Comparison of ENCODE assay signal across 9 mouse cellular contexts in the genomic region with DNA sequence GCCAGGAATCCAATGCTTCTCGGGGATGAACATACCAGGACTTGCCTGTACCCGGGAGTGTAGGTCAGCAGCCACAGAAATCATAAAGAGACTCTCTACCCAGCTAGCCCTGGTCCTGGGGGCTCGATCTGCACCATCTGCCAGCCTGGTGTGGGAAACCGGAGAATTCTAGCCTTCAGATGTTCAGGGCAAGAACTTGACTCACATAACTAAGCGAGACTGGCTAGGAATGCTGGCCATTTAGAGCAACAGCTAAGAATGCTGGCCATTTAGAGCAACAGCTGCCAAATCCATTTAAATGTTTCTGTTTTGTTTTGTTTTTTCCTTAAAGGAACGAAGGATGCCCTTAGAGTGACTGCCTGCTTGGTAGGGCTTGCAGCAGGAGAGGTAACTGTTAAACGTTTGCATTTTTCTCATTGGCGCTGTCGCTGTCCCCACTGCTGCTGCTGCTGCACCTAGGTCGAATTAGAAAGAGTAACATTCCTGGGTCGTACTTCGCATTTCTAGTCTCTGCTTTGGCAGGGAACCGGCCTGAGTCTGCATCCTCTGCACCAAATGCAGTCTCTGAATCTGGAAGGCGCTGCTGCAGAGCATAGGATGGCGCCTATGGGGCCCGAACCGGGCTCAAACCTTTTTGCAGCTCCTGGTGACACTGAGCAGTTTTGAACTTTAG. TPM values are rescaled to one million over a fixed set of nuclear protein-coding genes. Genes with fewer than 3 reads are reported as not detected.
DNase-seq lines count a peak whose midpoint lies in the region; ATAC-seq and TF ChIP-seq lines count a peak whose summit lies in the region.
"Had no signal": no experiment of that assay in that cellular context is flagged by ENCODE, and none has a peak within 500 bp of the region (broad histone marks: within the 10 kb centered on the region; RNA-seq: fewer than 3 reads in every experiment).

No protein-coding gene starts in this region.

- H3K4me1 ChIP-seq in kidney, postnatal 0 days (replicated peaks; ENCODE audit: insufficient read depth, low read length): 0 out of 2 replicates have a peak, but pooled peaks cover 9% of the 10 kb centered on the region
- peaks cover 42% of the 10 kb centered on the region for H3K4me1 ChIP-seq in forebrain, embryonic 10.5 days
- H3K4me1 ChIP-seq in limb, embryonic 11.5 days (ENCODE audit: control insufficient read depth, insufficient read depth, low read length): peaks cover 12% of the 10 kb centered on the region; the same call in 1 of the 2 replicates
- H3K4me1 ChIP-seq in neural tube, embryonic 14.5 days (ENCODE audit: control insufficient read depth, insufficient read depth, low read length): peaks cover 21% of the 10 kb centered on the region; the same call in 1 of the 2 replicates

- H3K4me3 ChIP-seq in kidney, postnatal 0 days (replicated peaks; ENCODE audit: low read depth, low read length): peak overlapping the region; percentile 62
- peak overlapping the region; percentile 73 for H3K4me3 ChIP-seq in forebrain, embryonic 10.5 days
- H3K4me3 ChIP-seq in limb, embryonic 11.5 days (ENCODE audit: low read depth, low read length): peak overlapping the region; percentile 50
- peak overlapping the region; percentile 54 for H3K4me3 ChIP-seq in neural tube, embryonic 14.5 days (ENCODE audit: low read depth, low read length)

- H3K9me3 ChIP-seq in kidney, postnatal 0 days (replicated peaks; ENCODE audit: low read length): no peaks in the 10 kb centered on the region
- no peaks in the 10 kb centered on the region for H3K9me3 ChIP-seq in forebrain, embryonic 10.5 days
- H3K9me3 ChIP-seq in limb, embryonic 11.5 days (ENCODE audit: control insufficient read depth, low read length): no peaks in the 10 kb centered on the region
- no peaks in the 10 kb centered on the region for H3K9me3 ChIP-seq in neural tube, embryonic 14.5 days (ENCODE audit: control insufficient read depth, low read length)

- 13% methylated on average over 17 of the region's 17 CpGs for WGBS in kidney, postnatal 0 days
- WGBS in forebrain, embryonic 10.5 days: 20% methylated on average over 17 of the region's 17 CpGs
- 16% methylated on average over 17 of the region's 17 CpGs for WGBS in limb, embryonic 11.5 days
- WGBS in neural tube, embryonic 14.5 days: 15% methylated on average over 17 of the region's 17 CpGs

- peaks cover 8% of the 10 kb centered on the region; the same call in 1 of the 2 replicates for H3K27me3 ChIP-seq in kidney, postnatal 0 days (ENCODE audit: insufficient read depth, low read length)
- peaks cover 47% of the 10 kb centered on the region for H3K27me3 ChIP-seq in forebrain, embryonic 10.5 days (ENCODE audit: poor library complexity, severe bottlenecking)
- H3K27me3 ChIP-seq in limb, embryonic 11.5 days (ENCODE audit: control insufficient read depth, insufficient read depth, low read length): peaks cover 30% of the 10 kb centered on the region
- H3K27me3 ChIP-seq in neural tube, embryonic 14.5 days (ENCODE audit: control insufficient read depth, insufficient read depth, low read length): peaks cover 5% of the 10 kb centered on the region; the same call in 1 of the 2 replicates

- H3K9ac ChIP-seq in kidney, postnatal 0 days (ENCODE audit: low read depth, low read length): 0 out of 2 replicates have a peak overlapping the region, but pooled peaks have one; percentile 62
- no peak overlapping the region for H3K9ac ChIP-seq in limb, embryonic 11.5 days (ENCODE audit: low read length)
- H3K9ac ChIP-seq in neural tube, embryonic 14.5 days (replicated peaks; ENCODE audit: low read depth, low read length): peak overlapping the region; percentile 72; the same call in 1 of the 2 replicates

- no peak overlapping the region for H3K27ac ChIP-seq in kidney, postnatal 0 days
- H3K27ac ChIP-seq in forebrain, embryonic 10.5 days: no peak overlapping the region
- H3K27ac ChIP-seq in limb, embryonic 11.5 days (replicated peaks; ENCODE audit: low read depth, low read length): no peak overlapping the region
- no peak overlapping the region for H3K27ac ChIP-seq in neural tube, embryonic 14.5 days (ENCODE audit: low read depth, low read length)
- H3K27ac ChIP-seq: macrophage had no signal

- peak; percentile 44 for DNase-seq in kidney, postnatal 0 days (ENCODE audit: low spot score)
- no peak for DNase-seq in kidney, adult 18-20 months
- DNase-seq in forebrain, embryonic 10.5 days (ENCODE audit: extremely low spot score, low spot score): peak; percentile 23
- DNase-seq in limb, embryonic 11.5 days (ENCODE audit: low spot score): peak; percentile 49
- no peak for DNase-seq in cerebellum, adult 11 months
- DNase-seq in cerebellum, postnatal 36 days: no peak
- no peak for DNase-seq in adrenal gland, adult 18-20 months (ENCODE audit: low spot score in 2 of 2)

- H3K36me3 ChIP-seq in kidney, postnatal 0 days (ENCODE audit: insufficient read depth, low read length): peaks cover 11% of the 10 kb centered on the region; the same call in 1 of the 2 replicates
- H3K36me3 ChIP-seq in forebrain, embryonic 10.5 days (replicated peaks): peaks cover 18% of the 10 kb centered on the region
- no peaks in the 10 kb centered on the region for H3K36me3 ChIP-seq in limb, embryonic 11.5 days (ENCODE audit: control insufficient read depth, insufficient read depth, low read length)
- H3K36me3 ChIP-seq in neural tube, embryonic 14.5 days (ENCODE audit: control insufficient read depth, insufficient read depth, low read length): no peaks in the 10 kb centered on the region

- no peak for TF ChIP-seq CTCF in kidney, postnatal 0 days (IDR thresholded peaks at IDR 0.05; ENCODE audit: low read depth)

- no peak for ATAC-seq in kidney, postnatal 0 days (replicated peaks; ENCODE audit: low FRiP score, low read depth)
- ATAC-seq in limb, embryonic 11.5 days (ENCODE audit: insufficient number of reproducible peaks, low FRiP score, low TSS enrichment, low read depth): no peak
- no peak for ATAC-seq in neural tube, embryonic 14.5 days (ENCODE audit: low read depth)

- peak overlapping the region; percentile 85 for H3K4me2 ChIP-seq in kidney, postnatal 0 days (ENCODE audit: low read length)
- H3K4me2 ChIP-seq in limb, embryonic 11.5 days (ENCODE audit: low read depth, severe bottlenecking): peak overlapping the region; percentile 90
- peak overlapping the region; percentile 95 for H3K4me2 ChIP-seq in neural tube, embryonic 14.5 days (ENCODE audit: low read depth, low read length)

RNA-seq across cellular contexts. Expression of a gene that starts 1.5 kb away (rescaled TPM):
- polyA plus RNA-seq in kidney, postnatal 0 days (2015; fragmentation: Nextera tagmentation; extraction: Ambion mirVana): 217 and 221 TPM in 2 replicates
- 16.4 and 16.6 TPM in 2 replicates for polyA plus RNA-seq in forebrain, embryonic 10.5 days (2016; fragmentation: Nextera tagmentation; extraction: Ambion mirVana)
- polyA plus RNA-seq in limb, embryonic 11.5 days (2014; fragmentation: Nextera tagmentation; extraction: Ambion mirVana): 69.4 and 73.0 TPM in 2 replicates
- polyA plus RNA-seq in neural tube, embryonic 14.5 days (2014; fragmentation: Nextera tagmentation; extraction: Ambion mirVana): 14.2 and 23.3 TPM in 2 replicates
- 10 to 100 TPM; 49.2 to 73.6 TPM for total RNA-seq in adrenal gland, adult 18-20 months (2021)
- polyA plus RNA-seq: macrophage had no signal

RNA-seq across cellular contexts. Expression of a gene that starts 14.7 kb away (rescaled TPM):
- 11.8 and 15.3 TPM in 2 replicates for polyA plus RNA-seq in kidney, postnatal 0 days (2015; fragmentation: Nextera tagmentation; extraction: Ambion mirVana)
- polyA plus RNA-seq in forebrain, embryonic 10.5 days (2016; fragmentation: Nextera tagmentation; extraction: Ambion mirVana): 0.10 and 0.24 TPM in 2 replicates
- 0.37 and 0.40 TPM in 2 replicates for polyA plus RNA-seq in limb, embryonic 11.5 days (2014; fragmentation: Nextera tagmentation; extraction: Ambion mirVana)
- 0.46 TPM in 1 of 2 replicates, not detected in the other for polyA plus RNA-seq in neural tube, embryonic 14.5 days (2014; fragmentation: Nextera tagmentation; extraction: Ambion mirVana)
- total RNA-seq in adrenal gland, adult 18-20 months (2021): not detected
- polyA plus RNA-seq: macrophage had no signal

RNA-seq across cellular contexts. Expression of a gene that starts 23.9 kb away (rescaled TPM):
- not detected in 2 replicates for polyA plus RNA-seq in kidney, postnatal 0 days (2015; fragmentation: Nextera tagmentation; extraction: Ambion mirVana)
- not detected in 2 replicates for polyA plus RNA-seq in forebrain, embryonic 10.5 days (2016; fragmentation: Nextera tagmentation; extraction: Ambion mirVana)
- not detected in 2 replicates for polyA plus RNA-seq in limb, embryonic 11.5 days (2014; fragmentation: Nextera tagmentation; extraction: Ambion mirVana)
- polyA plus RNA-seq in neural tube, embryonic 14.5 days (2014; fragmentation: Nextera tagmentation; extraction: Ambion mirVana): 0.20 TPM in 1 of 2 replicates, not detected in the other
- total RNA-seq in adrenal gland, adult 18-20 months (2021): not detected
- polyA plus RNA-seq: macrophage had no signal

Comparison
In these comparisons a context has a peak if more than half of its experiments do, and no peak if none do; other contexts are left out.
1. DNase-seq: peak in kidney, postnatal 0 days (single experiment), forebrain, embryonic 10.5 days (single experiment) and limb, embryonic 11.5 days (single experiment); none in kidney, adult 18-20 months (single experiment), cerebellum, adult 11 months (single experiment), cerebellum, postnatal 36 days (0 of 2) and adrenal gland, adult 18-20 months (0 of 2).
2. Peak in every context shown above with its lines, with median percentiles within 50 percentile points of each other: H3K4me2 ChIP-seq and H3K4me3 ChIP-seq.